Mouse (Mus musculus) small intestine, adult 2 months (tissue): ENCODE measurements around the gene Gpam.

Source experiments
- CTCF ChIP-seq: fragments of 200-500 bp; IDR thresholded peaks from 2 replicates; pipeline ENCODE4 v1.5.1; 2012; ENCODE audit warnings: low read depth, mild to moderate bottlenecking, control low read depth, inconsistent platforms, low read length, moderate library complexity, mixed read lengths; ENCODE audit not compliant: insufficient replicate concordance, insufficient read length; ENCODE audit errors: extremely low read depth
- POLR2A ChIP-seq: fragments of 200-500 bp; IDR thresholded peaks from 2 replicates; pipeline ENCODE4 v1.6.1; 2012; ENCODE audit warnings: low read depth, mild to moderate bottlenecking, control low read depth, inconsistent platforms, low read length, moderate library complexity

- TF ChIP-seq CTCF: no peak
- no peak for TF ChIP-seq POLR2A
These were observed 65.6 kb downstream of the Gpam start for GRCm38 (mm10) chr19:55061447-55061901.
